Mouse (Mus musculus) liver, adult 2 months (tissue): ENCODE results near the gene Kir3dl1.
"Not testable (repeated sequence)": the region's sequence is repeated elsewhere in the genome, so short reads cannot be mapped to it uniquely, and the experiment has no call there.

ENCODE experiments used
- CTCF ChIP-seq: fragments of 200-500 bp; IDR thresholded peaks from 2 replicates; pipeline ENCODE4 v1.5.1; 2011; ENCODE audit warnings: low read depth, low read length, control low read depth
- POLR2A ChIP-seq: fragments of 200-500 bp; IDR thresholded peaks from 2 replicates; pipeline ENCODE4 v1.6.1; 2011; ENCODE audit warnings: low read length, control low read depth; ENCODE audit not compliant: insufficient read depth; ENCODE audit errors: extremely low read depth

- TF ChIP-seq CTCF, POLR2A: not testable (repeated sequence)
Measured at GRCm38 (mm10) chrX:136517699-136518098, at the start of gene Kir3dl1.
